Mouse (Mus musculus): ENCODE data around the gene Cnn3. TPM values are rescaled to one million over a fixed set of nuclear protein-coding genes. Genes with fewer than 3 reads are reported as not detected.

The Cnn3 gene
- polyA plus RNA-seq, 1 experiment = 64.4 TPM

GRCm38 (mm10) chr3:121448029-121448468, 21.8 kb downstream of the Cnn3 start:
- Histone ChIP-seq H3K27ac (ENCODE audit: control insufficient read depth, insufficient read depth, low read depth, low read length, poor library complexity) (no peak overlapping the region), H3K4me1 (ENCODE audit: control insufficient read depth, insufficient read depth, low read length) (no peaks in the 10 kb centered on the region; the same call in 1 of the 2 replicates), H3K4me3 (replicated peaks; ENCODE audit: control insufficient read depth, low read depth, low read length) (no peak overlapping the region)
- 83% methylated on average over 11 of the region's 11 CpGs for WGBS
- TF ChIP-seq POLR2A (IDR thresholded peaks at IDR 0.05; ENCODE audit: borderline replicate concordance, control insufficient read depth, low read depth, low read length) (no peak), CTCF (IDR thresholded peaks at IDR 0.05; ENCODE audit: control insufficient read depth, insufficient read depth, low read length) (no peak)

GRCm38 (mm10) chr3:121448606-121449005, 22.3 kb downstream of the Cnn3 start:
- H3K4me3 ChIP-seq (replicated peaks; ENCODE audit: control insufficient read depth, low read depth, low read length) = no peak overlapping the region
- TF ChIP-seq CTCF (IDR thresholded peaks at IDR 0.05; ENCODE audit: control insufficient read depth, insufficient read depth, low read length) = no peak
- no peak for TF ChIP-seq POLR2A (IDR thresholded peaks at IDR 0.05; ENCODE audit: borderline replicate concordance, control insufficient read depth, low read depth, low read length)
- 86% methylated on average over 8 of the region's 8 CpGs for WGBS

GRCm38 (mm10) chr3:121449527-121449926, 23.2 kb downstream of the Cnn3 start:
- 63% methylated on average over 8 of the region's 8 CpGs for WGBS
- TF ChIP-seq CTCF (IDR thresholded peaks at IDR 0.05; ENCODE audit: control insufficient read depth, insufficient read depth, low read length) (no peak), POLR2A (IDR thresholded peaks at IDR 0.05; ENCODE audit: borderline replicate concordance, control insufficient read depth, low read depth, low read length) (no peak)
- Histone ChIP-seq H3K27ac (ENCODE audit: control insufficient read depth, insufficient read depth, low read depth, low read length, poor library complexity) (no peak overlapping the region), H3K4me3 (replicated peaks; ENCODE audit: control insufficient read depth, low read depth, low read length) (no peak overlapping the region), H3K4me1 (ENCODE audit: control insufficient read depth, insufficient read depth, low read length) (no peaks in the 10 kb centered on the region)

More at GRCm38 (mm10) chr3:121448606-121449005, 22.3 kb downstream of the Cnn3 start:
- Histone ChIP-seq H3K4me1 (ENCODE audit: control insufficient read depth, insufficient read depth, low read length) (no peaks in the 10 kb centered on the region; the same call in 1 of the 2 replicates), H3K27ac (ENCODE audit: control insufficient read depth, insufficient read depth, low read depth, low read length, poor library complexity) (no peak overlapping the region)

GRCm38 (mm10) chr3:121451404-121451803, 25.1 kb downstream of the Cnn3 start:
- Histone ChIP-seq H3K27ac (ENCODE audit: control insufficient read depth, insufficient read depth, low read depth, low read length, poor library complexity) (no peak overlapping the region), H3K4me1 (ENCODE audit: control insufficient read depth, insufficient read depth, low read length) (no peaks in the 10 kb centered on the region), H3K4me3 (replicated peaks; ENCODE audit: control insufficient read depth, low read depth, low read length) (no peak overlapping the region)
- no peak for TF ChIP-seq POLR2A (IDR thresholded peaks at IDR 0.05; ENCODE audit: borderline replicate concordance, control insufficient read depth, low read depth, low read length)
- no peak for TF ChIP-seq CTCF (IDR thresholded peaks at IDR 0.05; ENCODE audit: control insufficient read depth, insufficient read depth, low read length)
- WGBS = 89% methylated on average over 10 of the region's 10 CpGs

GRCm38 (mm10) chr3:121458545-121459492, 32.5 kb downstream of the Cnn3 start:
- Histone ChIP-seq H3K4me3 (replicated peaks; ENCODE audit: control insufficient read depth, low read depth, low read length) (no peak overlapping the region), H3K27ac (ENCODE audit: control insufficient read depth, insufficient read depth, low read depth, low read length, poor library complexity) (no peak overlapping the region), H3K4me1 (ENCODE audit: control insufficient read depth, insufficient read depth, low read length) (no peaks in the 10 kb centered on the region; the same call in 1 of the 2 replicates)
- TF ChIP-seq POLR2A (IDR thresholded peaks at IDR 0.05; ENCODE audit: borderline replicate concordance, control insufficient read depth, low read depth, low read length) (no peak), CTCF (IDR thresholded peaks at IDR 0.05; ENCODE audit: control insufficient read depth, insufficient read depth, low read length) (no peak)
- WGBS = 35% methylated on average over 14 of the region's 14 CpGs

- 42% methylated on average over 16 of the region's 16 CpGs for WGBS
- Histone ChIP-seq H3K4me3 (replicated peaks; ENCODE audit: control insufficient read depth, low read depth, low read length) (no peak overlapping the region), H3K27ac (ENCODE audit: control insufficient read depth, insufficient read depth, low read depth, low read length, poor library complexity) (peak overlapping the region; percentile 23; the same call in 1 of the 2 replicates), H3K4me1 (ENCODE audit: control insufficient read depth, insufficient read depth, low read length) (no peaks in the 10 kb centered on the region; the same call in 1 of the 2 replicates)
- TF ChIP-seq CTCF (IDR thresholded peaks at IDR 0.05; ENCODE audit: control insufficient read depth, insufficient read depth, low read length) (no peak), POLR2A (IDR thresholded peaks at IDR 0.05; ENCODE audit: borderline replicate concordance, control insufficient read depth, low read depth, low read length) (no peak)
Observed at GRCm38 (mm10) chr3:121460473-121461193, 34.3 kb downstream of the Cnn3 start.

GRCm38 (mm10) chr3:121461477-121461876, 35.2 kb downstream of the Cnn3 start:
- Histone ChIP-seq H3K4me3 (replicated peaks; ENCODE audit: control insufficient read depth, low read depth, low read length) (no peak overlapping the region), H3K4me1 (ENCODE audit: control insufficient read depth, insufficient read depth, low read length) (no peaks in the 10 kb centered on the region; the same call in 1 of the 2 replicates), H3K27ac (ENCODE audit: control insufficient read depth, insufficient read depth, low read depth, low read length, poor library complexity) (no peak overlapping the region)
- 79% methylated on average over 13 of the region's 13 CpGs for WGBS
- TF ChIP-seq POLR2A (IDR thresholded peaks at IDR 0.05; ENCODE audit: borderline replicate concordance, control insufficient read depth, low read depth, low read length) (no peak), CTCF (IDR thresholded peaks at IDR 0.05; ENCODE audit: control insufficient read depth, insufficient read depth, low read length) (no peak)

GRCm38 (mm10) chr3:121462782-121463181, 36.5 kb downstream of the Cnn3 start:
- 90% methylated on average over 3 of the region's 3 CpGs for WGBS
- H3K27ac ChIP-seq (ENCODE audit: control insufficient read depth, insufficient read depth, low read depth, low read length, poor library complexity) = no peak overlapping the region
- no peak for TF ChIP-seq POLR2A (IDR thresholded peaks at IDR 0.05; ENCODE audit: borderline replicate concordance, control insufficient read depth, low read depth, low read length)
- TF ChIP-seq CTCF (IDR thresholded peaks at IDR 0.05; ENCODE audit: control insufficient read depth, insufficient read depth, low read length) = no peak
- H3K4me1 ChIP-seq (ENCODE audit: control insufficient read depth, insufficient read depth, low read length) = peaks cover 2% of the 10 kb centered on the region; the same call in 1 of the 2 replicates
- no peak overlapping the region for H3K4me3 ChIP-seq (replicated peaks; ENCODE audit: control insufficient read depth, low read depth, low read length)
